Mouse (Mus musculus): ENCODE results near the gene 1700025F22Rik. TPM values are rescaled to one million over a fixed set of nuclear protein-coding genes. Genes with fewer than 3 reads are reported as not detected.
"Not testable (repeated sequence)": the region's sequence is repeated elsewhere in the genome, so short reads cannot be mapped to it uniquely, and the experiment has no call there.

Gene 1700025F22Rik
- polyA plus RNA-seq (2015; fragmentation: Nextera tagmentation; extraction: Ambion mirVana): not detected in 2 replicates

GRCm38 (mm10) chr19:11165172-11165571, at the start of gene 1700025F22Rik:
Gene 1700025F22Rik (minus strand): TSS chr19:11165320.
- no peak within 1 kb of the TSS for H3K4me2 ChIP-seq
- H3K27ac ChIP-seq (replicated peaks): no peak within 1 kb of the TSS
- no peaks in the 10 kb centered on the region for H3K9me3 ChIP-seq (replicated peaks)
- no peaks in the 10 kb centered on the region for H3K4me1 ChIP-seq
- no peaks in the 10 kb centered on the region for H3K36me3 ChIP-seq
- H3K4me3 ChIP-seq (replicated peaks): no peak within 1 kb of the TSS
- no peak for ATAC-seq (ENCODE audit: low FRiP score)
- WGBS: 44% methylated on average over 10 of the region's 10 CpGs
- H3K9ac ChIP-seq (replicated peaks): no peak within 1 kb of the TSS
- no peaks in the 10 kb centered on the region for H3K27me3 ChIP-seq (replicated peaks)

GRCm38 (mm10) chr19:11196546-11196945, 31.4 kb upstream of the 1700025F22Rik start, which contains the start of gene Ms4a13:
Gene Ms4a13 (minus strand): TSS chr19:11196737.
- Histone ChIP-seq H3K4me2 (no peak within 1 kb of the TSS), H3K27me3 (replicated peaks) (no peaks in the 10 kb centered on the region), H3K4me3 (replicated peaks) (no peak within 1 kb of the TSS), H3K36me3 (no peaks in the 10 kb centered on the region), H3K4me1 (no peaks in the 10 kb centered on the region), H3K9me3 (replicated peaks) (no peaks in the 10 kb centered on the region), H3K9ac (replicated peaks) (no peak within 1 kb of the TSS), H3K27ac (replicated peaks) (no peak within 1 kb of the TSS)
- ATAC-seq (ENCODE audit: low FRiP score): no peak
- 74% methylated on average over 12 of the region's 12 CpGs for WGBS

GRCm38 (mm10) chr19:11192552-11192951, 27.4 kb upstream of the 1700025F22Rik start:
- no peak overlapping the region for H3K4me2 ChIP-seq
- no peaks in the 10 kb centered on the region for H3K9me3 ChIP-seq (replicated peaks)
- no peaks in the 10 kb centered on the region for H3K4me1 ChIP-seq
- no peak overlapping the region for H3K27ac ChIP-seq (replicated peaks)
- no peaks in the 10 kb centered on the region for H3K27me3 ChIP-seq (replicated peaks)
- no peak overlapping the region for H3K9ac ChIP-seq (replicated peaks)
- ATAC-seq (ENCODE audit: low FRiP score): no peak
- H3K36me3 ChIP-seq: no peaks in the 10 kb centered on the region
- WGBS: 74% methylated on average over 1 of the region's 1 CpGs
- H3K4me3 ChIP-seq (replicated peaks): no peak overlapping the region

- no peak overlapping the region for H3K27ac ChIP-seq (replicated peaks)
- H3K36me3 ChIP-seq: no peaks in the 10 kb centered on the region
- H3K27me3 ChIP-seq (replicated peaks): no peaks in the 10 kb centered on the region
- H3K9ac ChIP-seq (replicated peaks): no peak overlapping the region
- no peaks in the 10 kb centered on the region for H3K9me3 ChIP-seq (replicated peaks)
- no peak overlapping the region for H3K4me2 ChIP-seq
- ATAC-seq (ENCODE audit: low FRiP score): no peak
- WGBS: 20% methylated on average over 5 of the region's 5 CpGs
- H3K4me3 ChIP-seq (replicated peaks): no peak overlapping the region
- no peaks in the 10 kb centered on the region for H3K4me1 ChIP-seq
Observed at GRCm38 (mm10) chr19:11184121-11184520, 19.0 kb upstream of the 1700025F22Rik start.

GRCm38 (mm10) chr19:11177464-11177863, 12.3 kb upstream of the 1700025F22Rik start:
- Histone ChIP-seq H3K27ac (replicated peaks) (no peak overlapping the region), H3K4me3 (replicated peaks) (no peak overlapping the region), H3K9me3 (replicated peaks) (no peaks in the 10 kb centered on the region), H3K27me3 (replicated peaks) (no peaks in the 10 kb centered on the region), H3K4me1 (no peaks in the 10 kb centered on the region), H3K36me3 (no peaks in the 10 kb centered on the region), H3K4me2 (no peak overlapping the region), H3K9ac (replicated peaks) (no peak overlapping the region)
- WGBS: 45% methylated on average over 2 of the region's 2 CpGs
- ATAC-seq (ENCODE audit: low FRiP score): no peak

- not testable (repeated sequence) for H3K4me1 ChIP-seq; H3K27ac ChIP-seq (replicated peaks); H3K36me3 ChIP-seq; H3K9ac ChIP-seq (replicated peaks); H3K4me3 ChIP-seq (replicated peaks); ATAC-seq (ENCODE audit: low FRiP score); H3K4me2 ChIP-seq; H3K27me3 ChIP-seq (replicated peaks); H3K9me3 ChIP-seq (replicated peaks)
- WGBS: 84% methylated on average over 6 of the region's 6 CpGs
Observed at GRCm38 (mm10) chr19:11157890-11158289, 7.2 kb downstream of the 1700025F22Rik start.

- no peak overlapping the region for H3K27ac ChIP-seq (replicated peaks)
- no peak for ATAC-seq (ENCODE audit: low FRiP score)
- no peaks in the 10 kb centered on the region for H3K36me3 ChIP-seq
- H3K4me3 ChIP-seq (replicated peaks): no peak overlapping the region
- H3K27me3 ChIP-seq (replicated peaks): no peaks in the 10 kb centered on the region
- 75% methylated on average over 4 of the region's 4 CpGs for WGBS
- no peak overlapping the region for H3K9ac ChIP-seq (replicated peaks)
- no peaks in the 10 kb centered on the region for H3K9me3 ChIP-seq (replicated peaks)
- H3K4me1 ChIP-seq: no peaks in the 10 kb centered on the region
- no peak overlapping the region for H3K4me2 ChIP-seq
Observed at GRCm38 (mm10) chr19:11135336-11135735, 29.8 kb downstream of the 1700025F22Rik start.

- H3K27me3 ChIP-seq (replicated peaks): no peaks in the 10 kb centered on the region
- no peaks in the 10 kb centered on the region for H3K9me3 ChIP-seq (replicated peaks)
- H3K9ac ChIP-seq (replicated peaks): no peak overlapping the region
- 91% methylated on average over 2 of the region's 2 CpGs for WGBS
- no peak for ATAC-seq (ENCODE audit: low FRiP score)
- no peak overlapping the region for H3K4me3 ChIP-seq (replicated peaks)
- no peak overlapping the region for H3K27ac ChIP-seq (replicated peaks)
- no peaks in the 10 kb centered on the region for H3K36me3 ChIP-seq
- no peak overlapping the region for H3K4me2 ChIP-seq
- no peaks in the 10 kb centered on the region for H3K4me1 ChIP-seq
Observed at GRCm38 (mm10) chr19:11134852-11135251, 30.3 kb downstream of the 1700025F22Rik start.

- not testable (repeated sequence) for H3K4me2 ChIP-seq; H3K27me3 ChIP-seq (replicated peaks); H3K36me3 ChIP-seq; H3K4me1 ChIP-seq; ATAC-seq (ENCODE audit: low FRiP score); H3K9me3 ChIP-seq (replicated peaks); H3K4me3 ChIP-seq (replicated peaks); H3K27ac ChIP-seq (replicated peaks); H3K9ac ChIP-seq (replicated peaks)
- WGBS: 80% methylated on average over 8 of the region's 8 CpGs
Observed at GRCm38 (mm10) chr19:11130776-11131175, 34.3 kb downstream of the 1700025F22Rik start, which contains the start of gene 1700017D01Rik. Gene 1700017D01Rik (minus strand): TSS chr19:11130876.

- H3K9me3 ChIP-seq (replicated peaks): peaks cover 12% of the 10 kb centered on the region; the same call in 1 of the 2 replicates
- no peak for ATAC-seq (ENCODE audit: low FRiP score)
- no peak overlapping the region for H3K27ac ChIP-seq (replicated peaks)
- no peaks in the 10 kb centered on the region for H3K36me3 ChIP-seq
- H3K27me3 ChIP-seq (replicated peaks): no peaks in the 10 kb centered on the region
- H3K4me2 ChIP-seq: no peak overlapping the region
- no peaks in the 10 kb centered on the region for H3K4me1 ChIP-seq
- no peak overlapping the region for H3K9ac ChIP-seq (replicated peaks)
- 86% methylated on average over 1 of the region's 1 CpGs for WGBS
- H3K4me3 ChIP-seq (replicated peaks): no peak overlapping the region
Observed at GRCm38 (mm10) chr19:11129702-11130101, 35.4 kb downstream of the 1700025F22Rik start.

GRCm38 (mm10) chr19:11121016-11121420, 44.1 kb downstream of the 1700025F22Rik start:
- not testable (repeated sequence) for H3K36me3 ChIP-seq; H3K4me1 ChIP-seq; H3K27me3 ChIP-seq (replicated peaks)
- Histone ChIP-seq H3K27ac (replicated peaks) (peak overlapping the region; percentile 61; the same call in 1 of the 2 replicates), H3K4me3 (replicated peaks) (peak overlapping the region; percentile 37), H3K9me3 (replicated peaks) (peaks cover 13% of the 10 kb centered on the region; the same call in 1 of the 2 replicates), H3K4me2 (peak overlapping the region; percentile 52), H3K9ac (replicated peaks) (0 out of 2 replicates have a peak overlapping the region, but pooled peaks have one; percentile 36)
- ATAC-seq (ENCODE audit: low FRiP score): peak; percentile 99
- under 1% methylated on average over 15 of the region's 38 CpGs for WGBS

- 91% methylated on average over 2 of the region's 2 CpGs for WGBS
- Histone ChIP-seq H3K4me1 (no peaks in the 10 kb centered on the region), H3K27me3 (replicated peaks) (peaks cover 3% of the 10 kb centered on the region; the same call in 1 of the 2 replicates), H3K4me2 (no peak overlapping the region), H3K4me3 (replicated peaks) (no peak overlapping the region), H3K36me3 (no peaks in the 10 kb centered on the region), H3K27ac (replicated peaks) (no peak overlapping the region), H3K9ac (replicated peaks) (no peak overlapping the region), H3K9me3 (replicated peaks) (no peaks in the 10 kb centered on the region)
- no peak for ATAC-seq (ENCODE audit: low FRiP score)
Observed at GRCm38 (mm10) chr19:11119338-11119737, 45.8 kb downstream of the 1700025F22Rik start.

Data from neural tube, embryonic 15.5 days (tissue).